Mouse (Mus musculus) liver, embryonic 11.5 days (tissue): ENCODE measurements around the gene Sdk2. TPM values are rescaled to one million over a fixed set of nuclear protein-coding genes. Genes with fewer than 3 reads are reported as not detected.

Source experiments
- ATAC-seq: fragments of 200-750 bp; cut with Nextera tagmentation; replicated peaks from 2 replicates; pipeline ENCODE4 v1.8.0; 2017; ENCODE audit warnings: moderate number of reproducible peaks, mild to moderate bottlenecking, moderate TSS enrichment, moderate library complexity; ENCODE audit not compliant: low FRiP score
- DNase-seq: peaks from one replicate; pipeline ENCODE4 v3.0.0-alpha.2; 2017; ENCODE audit warnings: low spot score
- H3K27ac ChIP-seq: fragments of 300-500 bp; sonication (generic); 2 replicates; pipeline ENCODE4 v1.5.1; 2014; ENCODE audit warnings: mild to moderate bottlenecking, low read depth, low read length, control low read depth
- H3K27me3 ChIP-seq: fragments of 300-500 bp; sonication (generic); replicated peaks from 2 replicates; pipeline ENCODE4 v1.6.1; 2014; ENCODE audit warnings: low read length, mixed read lengths; ENCODE audit not compliant: control insufficient read depth, insufficient read depth
- H3K36me3 ChIP-seq: fragments of 300-500 bp; sonication (generic); 2 replicates; pipeline ENCODE4 v1.6.1; 2014; ENCODE audit warnings: mild to moderate bottlenecking, low read length, moderate library complexity, mixed read lengths; ENCODE audit not compliant: control insufficient read depth, insufficient read depth
- H3K4me1 ChIP-seq: fragments of 300-500 bp; sonication (generic); replicated peaks from 2 replicates; pipeline ENCODE4 v1.6.1; 2014; ENCODE audit warnings: low read length, mixed read lengths; ENCODE audit not compliant: control insufficient read depth, insufficient read depth
- H3K4me2 ChIP-seq: fragments of 300-500 bp; sonication (generic); 2 replicates; pipeline ENCODE4 v1.6.1; 2014; ENCODE audit warnings: mild to moderate bottlenecking, control low read depth, moderate library complexity
- H3K4me3 ChIP-seq: fragments of 300-500 bp; sonication (generic); 2 replicates; pipeline ENCODE4 v1.5.1; 2014; ENCODE audit warnings: low read depth, low read length, control low read depth
- H3K9ac ChIP-seq: fragments of 300-500 bp; sonication (generic); 2 replicates; pipeline ENCODE4 v1.6.1; 2014; ENCODE audit warnings: low read depth, low read length, control low read depth
- H3K9me3 ChIP-seq: fragments of 300-500 bp; sonication (generic); 2 replicates; pipeline ENCODE4 v1.6.1; 2016; ENCODE audit warnings: low read length, inconsistent platforms, mixed read lengths; ENCODE audit not compliant: control insufficient read depth
- WGBS: fragments of 180-500 bp; shearing (Covaris S2); extraction: QIAGEN DNeasy Blood & Tissue Kit; methylation state at CpG from one replicate; pipeline ENCODE4 v1.1.7; 2014; 5-methylcytosine and 5-hydroxymethylcytosine counted together
- polyA plus RNA-seq: library from polyadenylated mRNA; unstranded; fragments of >200 nt; fragmentation: Nextera tagmentation; extraction: Ambion mirVana; gene quantifications from 2 replicates; pipeline ENCODE4 v1.2.1, GENCODE M21; 2014

The Sdk2 gene
- polyA plus RNA-seq, 1 experiment from 2014 or later = 1.9 TPM

DNA sequence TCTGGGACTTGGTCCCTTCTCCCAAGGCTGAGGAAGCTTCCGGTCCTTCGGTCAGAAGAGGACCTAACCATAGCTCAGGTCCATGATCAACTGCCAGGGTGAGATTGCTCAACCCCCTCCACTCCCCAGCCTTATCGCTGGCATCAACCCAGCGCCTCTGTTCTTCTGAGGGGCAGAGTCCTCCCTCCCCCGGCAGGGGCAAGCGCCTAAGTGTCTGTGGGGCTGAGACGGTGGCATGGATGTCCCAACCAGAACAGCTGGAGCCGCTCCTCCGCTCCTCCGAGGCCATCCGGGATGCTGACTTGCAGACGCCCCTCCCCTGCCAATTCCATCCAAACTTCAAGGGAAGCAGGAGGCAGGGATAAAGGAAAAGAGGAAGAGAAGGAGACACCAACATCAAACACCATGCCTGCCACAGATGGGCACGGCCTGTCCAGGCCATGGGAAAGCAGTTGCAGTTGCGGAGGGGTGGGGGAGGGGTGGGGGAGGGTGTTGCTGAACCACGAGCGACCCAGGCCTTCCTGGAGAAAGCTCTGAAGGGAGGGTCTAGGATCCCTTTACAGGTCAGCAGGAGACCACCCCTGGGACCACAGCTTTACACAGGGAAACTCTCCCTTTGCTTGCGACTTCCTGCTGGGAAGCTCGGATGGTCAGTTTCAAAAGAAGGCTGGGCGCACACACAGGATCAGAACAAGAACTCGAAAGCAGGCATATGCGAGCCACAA is 317.9 kb downstream of the Sdk2 start:
- Histone ChIP-seq H3K36me3 (peaks cover 2% of the 10 kb centered on the region; the same call in 1 of the 2 replicates), H3K4me2 (peak overlapping the region; percentile 89), H3K4me3 (peak overlapping the region; percentile 82), H3K4me1 (peaks cover 40% of the 10 kb centered on the region), H3K9ac (peak overlapping the region; percentile 78), H3K9me3 (no peaks in the 10 kb centered on the region), H3K27ac (peak overlapping the region; percentile 89), H3K27me3 (no peaks in the 10 kb centered on the region)
- ATAC-seq (0 out of 2 replicates have a peak, but pooled peaks have one; percentile 4), DNase-seq (peak; percentile 49)
- 7% methylated on average over 21 of the region's 21 CpGs for WGBS

DNA sequence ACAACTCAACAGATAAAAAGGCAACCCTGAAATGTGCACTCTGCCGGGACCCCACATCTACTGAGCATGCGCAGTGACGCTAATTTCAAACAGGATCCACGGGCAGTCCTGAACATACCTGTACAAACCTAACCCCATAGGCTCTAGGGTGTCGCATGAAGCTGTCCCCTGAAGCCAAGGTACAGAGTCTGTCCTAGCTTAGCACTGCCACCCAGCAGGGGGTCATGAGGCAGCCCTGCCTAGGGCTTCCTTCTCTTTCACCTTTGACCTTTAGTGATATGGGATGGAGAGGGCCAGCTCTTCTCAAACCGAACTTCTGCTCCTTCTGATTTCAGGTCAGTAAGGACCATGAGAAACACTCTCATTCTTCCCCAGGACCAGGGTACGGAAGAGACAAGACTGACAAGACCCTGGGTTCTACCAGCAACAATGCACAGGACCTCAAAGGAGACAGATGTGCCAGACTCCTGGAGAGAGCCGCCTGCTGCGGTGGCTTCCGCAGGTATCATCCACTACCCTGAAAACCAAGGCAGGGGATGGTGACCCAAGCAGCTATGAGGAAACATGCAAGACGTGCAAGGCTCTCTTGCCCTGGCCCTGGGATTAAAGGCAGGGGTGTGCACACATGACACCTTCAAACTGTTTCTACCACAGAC is 319.0 kb downstream of the Sdk2 start:
- 72% methylated on average over 11 of the region's 11 CpGs for WGBS
- H3K4me1 ChIP-seq = peaks cover 40% of the 10 kb centered on the region

DNA sequence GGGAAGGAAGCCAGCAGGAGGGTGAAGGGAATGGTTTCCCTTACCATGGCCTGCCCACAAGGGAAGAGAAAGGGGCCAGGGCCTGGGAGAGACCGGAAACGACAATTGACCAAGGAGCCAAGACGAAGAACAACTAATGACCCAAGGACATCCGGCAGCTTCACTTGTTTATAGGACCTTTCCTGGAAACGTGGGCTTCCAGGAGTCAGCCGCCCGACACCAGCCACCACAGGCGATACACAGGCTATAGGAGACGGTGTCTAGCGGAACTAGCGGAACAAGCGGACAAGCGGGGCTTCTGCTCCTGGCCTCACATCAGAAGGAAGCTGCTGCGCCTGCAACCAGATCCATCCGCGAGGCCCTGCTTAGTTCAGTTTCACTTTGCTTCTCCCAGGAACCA is 319.8 kb downstream of the Sdk2 start:
- Histone ChIP-seq H3K4me1 (peaks cover 35% of the 10 kb centered on the region), H3K27ac (peak overlapping the region; percentile 53; the same call in 1 of the 2 replicates), H3K27me3 (no peaks in the 10 kb centered on the region), H3K9ac (peak overlapping the region; percentile 34), H3K36me3 (peaks cover 8% of the 10 kb centered on the region), H3K4me2 (peak overlapping the region; percentile 89), H3K9me3 (no peaks in the 10 kb centered on the region), H3K4me3 (peak overlapping the region; percentile 8)
- DNase-seq (no peak), ATAC-seq (no peak)
- 57% methylated on average over 16 of the region's 16 CpGs for WGBS

More for the DNA sequence above, 319.0 kb downstream of the Sdk2 start:
- DNase-seq (no peak), ATAC-seq (no peak)
- no peaks in the 10 kb centered on the region for H3K27me3 ChIP-seq
- peak overlapping the region; percentile 89 for H3K27ac ChIP-seq
- peak overlapping the region; percentile 8 for H3K4me3 ChIP-seq
- peak overlapping the region; percentile 78; the same call in 1 of the 2 replicates for H3K9ac ChIP-seq
- H3K4me2 ChIP-seq = peak overlapping the region; percentile 89
- H3K36me3 ChIP-seq = peaks cover 8% of the 10 kb centered on the region
- H3K9me3 ChIP-seq = no peaks in the 10 kb centered on the region

DNA sequence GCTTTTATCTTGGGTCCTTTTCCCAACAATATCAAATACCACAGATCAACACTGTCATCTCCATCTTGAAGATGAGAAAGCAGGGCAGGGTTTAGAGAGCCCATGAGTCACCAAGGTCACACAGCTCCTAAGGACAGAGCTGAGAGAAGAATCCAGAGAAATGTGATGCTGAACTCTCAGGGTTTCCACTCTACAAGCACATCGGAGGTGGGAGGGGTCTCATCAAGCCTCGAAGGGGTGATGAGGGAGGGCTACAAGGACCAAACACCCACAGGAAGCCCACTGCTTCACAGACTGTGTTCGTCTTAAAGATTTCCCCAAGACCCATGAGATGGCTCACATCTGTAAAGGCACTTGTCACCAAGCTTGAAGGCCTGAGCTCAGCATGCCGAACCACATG is 320.9 kb downstream of the Sdk2 start:
- 79% methylated on average over 4 of the region's 4 CpGs for WGBS
- Histone ChIP-seq H3K27me3 (no peaks in the 10 kb centered on the region), H3K9me3 (no peaks in the 10 kb centered on the region), H3K4me1 (peaks cover 34% of the 10 kb centered on the region), H3K4me2 (no peak overlapping the region), H3K36me3 (peaks cover 8% of the 10 kb centered on the region), H3K27ac (no peak overlapping the region), H3K9ac (no peak overlapping the region), H3K4me3 (no peak overlapping the region)
- DNase-seq (no peak), ATAC-seq (no peak)

DNA sequence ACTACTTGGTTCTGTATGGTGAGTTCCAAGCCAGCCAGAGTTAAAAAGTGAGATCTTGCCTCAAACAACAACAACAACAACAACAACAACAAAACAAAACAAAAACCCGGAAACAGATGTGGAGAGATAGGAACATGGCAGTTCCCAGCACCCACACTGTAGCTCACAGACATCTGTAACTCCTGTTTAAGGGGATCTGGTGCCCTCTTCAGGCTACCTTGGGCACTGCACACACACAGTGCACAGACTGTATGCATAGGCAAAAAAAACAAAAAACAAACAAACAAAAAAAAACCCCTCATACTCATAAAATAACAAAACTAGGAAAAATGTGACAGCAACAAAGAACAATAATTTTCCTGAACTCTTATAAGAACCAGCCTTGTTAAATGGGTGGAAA is 323.8 kb downstream of the Sdk2 start:
- no peak for DNase-seq
- Histone ChIP-seq H3K27ac (no peak overlapping the region), H3K9ac (no peak overlapping the region), H3K36me3 (peaks cover 11% of the 10 kb centered on the region), H3K27me3 (no peaks in the 10 kb centered on the region), H3K4me2 (no peak overlapping the region), H3K4me1 (peaks cover 26% of the 10 kb centered on the region), H3K4me3 (no peak overlapping the region), H3K9me3 (no peaks in the 10 kb centered on the region)
- ATAC-seq = no peak
- WGBS = 94% methylated on average over 1 of the region's 1 CpGs

DNA sequence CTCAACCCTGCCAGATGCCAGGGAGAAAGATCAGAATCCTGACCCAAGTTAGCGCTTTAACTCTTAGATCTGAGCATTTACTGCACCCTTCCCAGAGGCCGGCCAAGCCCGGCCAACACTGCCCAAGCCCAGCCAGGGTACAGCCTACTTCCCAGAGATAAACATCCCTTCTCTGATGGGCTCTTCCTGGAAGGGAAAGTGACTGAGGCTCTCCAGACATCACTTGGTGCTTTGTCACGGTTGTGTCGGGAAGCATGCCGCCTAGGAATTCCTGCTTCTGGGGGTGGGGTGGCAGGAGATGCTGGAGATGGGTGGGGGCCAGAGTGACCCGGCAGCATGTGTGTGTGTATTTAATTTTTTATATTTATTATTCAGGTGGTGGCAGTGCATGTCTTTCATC is 326.7 kb downstream of the Sdk2 start:
- H3K9me3 ChIP-seq = no peaks in the 10 kb centered on the region
- no peak overlapping the region for H3K27ac ChIP-seq
- 60% methylated on average over 7 of the region's 7 CpGs for WGBS
- H3K27me3 ChIP-seq = no peaks in the 10 kb centered on the region
- no peak overlapping the region for H3K4me2 ChIP-seq
- no peak overlapping the region for H3K4me3 ChIP-seq
- peaks cover 21% of the 10 kb centered on the region for H3K4me1 ChIP-seq
- H3K9ac ChIP-seq = no peak overlapping the region
- H3K36me3 ChIP-seq = peaks cover 11% of the 10 kb centered on the region
- no peak for ATAC-seq
- no peak for DNase-seq

DNA sequence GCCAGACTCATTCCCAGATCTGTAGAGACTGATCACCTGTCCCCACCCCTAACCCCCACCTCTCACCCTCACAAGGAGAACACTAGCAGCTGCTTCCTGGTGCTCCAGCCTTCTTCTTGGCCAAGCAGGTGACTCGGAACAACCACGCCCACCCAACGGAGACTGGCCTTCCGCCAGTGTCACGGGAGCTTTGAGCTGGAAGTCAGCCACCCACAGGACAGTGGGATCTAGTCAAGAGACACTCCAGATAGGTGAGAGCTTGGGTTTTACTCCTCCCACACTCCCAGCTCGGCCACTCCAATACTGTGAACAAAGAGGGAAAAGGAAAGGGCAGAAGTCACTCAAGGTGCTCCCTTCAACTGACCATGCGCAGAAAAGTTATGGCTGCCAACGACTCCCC is 327.6 kb downstream of the Sdk2 start:
- no peak overlapping the region for H3K27ac ChIP-seq
- H3K27me3 ChIP-seq = no peaks in the 10 kb centered on the region
- no peak for ATAC-seq
- no peak overlapping the region for H3K4me3 ChIP-seq
- H3K4me2 ChIP-seq = no peak overlapping the region
- H3K9ac ChIP-seq = no peak overlapping the region
- DNase-seq = no peak
- no peaks in the 10 kb centered on the region for H3K9me3 ChIP-seq
- H3K4me1 ChIP-seq = peaks cover 28% of the 10 kb centered on the region
- WGBS = 81% methylated on average over 8 of the region's 8 CpGs
- peaks cover 8% of the 10 kb centered on the region for H3K36me3 ChIP-seq

DNA sequence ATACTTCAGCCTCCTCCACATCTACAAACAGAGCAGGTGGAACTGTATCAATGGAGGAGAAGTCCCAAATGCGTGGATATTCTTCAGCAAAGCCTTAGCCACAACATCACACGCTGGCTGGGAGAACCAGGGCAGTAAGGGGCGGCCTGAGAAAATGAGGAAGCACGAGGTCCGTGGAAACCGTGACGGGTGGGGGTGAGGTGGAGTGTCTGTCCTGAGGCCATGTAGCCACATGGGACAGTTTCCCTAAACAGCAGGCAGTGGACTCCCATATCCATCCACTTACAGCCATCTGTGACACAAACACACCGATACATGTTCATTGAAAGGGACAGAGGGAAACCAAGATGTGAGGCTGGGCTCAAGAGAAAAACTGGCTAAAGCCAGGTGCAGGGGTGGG is 328.9 kb downstream of the Sdk2 start:
- 63% methylated on average over 8 of the region's 8 CpGs for WGBS
- H3K4me1 ChIP-seq = peaks cover 41% of the 10 kb centered on the region
- H3K27ac ChIP-seq = no peak overlapping the region
- H3K36me3 ChIP-seq = peaks cover 3% of the 10 kb centered on the region
- H3K27me3 ChIP-seq = no peaks in the 10 kb centered on the region
- H3K9me3 ChIP-seq = no peaks in the 10 kb centered on the region
- no peak overlapping the region for H3K4me2 ChIP-seq
- ATAC-seq (no peak), DNase-seq (no peak)
- H3K9ac ChIP-seq = no peak overlapping the region
- no peak overlapping the region for H3K4me3 ChIP-seq

DNA sequence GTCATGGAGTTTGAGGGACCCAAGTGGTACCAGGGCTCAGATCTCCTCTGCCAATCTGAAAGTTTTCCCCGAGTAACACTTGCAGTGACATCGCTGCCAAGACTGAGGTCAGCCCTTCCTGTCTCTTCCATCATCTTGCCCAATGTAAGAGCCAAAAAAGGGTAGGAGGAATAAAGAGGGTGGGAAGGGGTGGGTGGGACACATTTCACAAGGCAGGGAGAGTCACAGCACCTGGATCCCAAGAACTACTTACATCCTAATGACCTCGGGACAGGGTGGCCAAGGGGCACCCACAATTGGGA is 329.3 kb downstream of the Sdk2 start:
- Histone ChIP-seq H3K9ac (no peak overlapping the region), H3K9me3 (no peaks in the 10 kb centered on the region), H3K27ac (no peak overlapping the region), H3K4me1 (peaks cover 44% of the 10 kb centered on the region), H3K27me3 (no peaks in the 10 kb centered on the region), H3K4me2 (no peak overlapping the region), H3K4me3 (no peak overlapping the region), H3K36me3 (peaks cover 3% of the 10 kb centered on the region; the same call in 1 of the 2 replicates)
- ATAC-seq (no peak), DNase-seq (no peak)
- 75% methylated on average over 3 of the region's 3 CpGs for WGBS
